Mouse (Mus musculus) CH12.LX (cell line): ENCODE data around the gene Katna1.

ENCODE experiments used
- BHLHE40 ChIP-seq: IDR thresholded peaks from 2 replicates; pipeline ENCODE4 v1.6.1; 2011; ENCODE audit warnings: mild to moderate bottlenecking, low read depth, low read length, improper control_type of control experiment
- CTCF ChIP-seq, 2 experiments: IDR thresholded peaks in 1 of 2; conservative IDR thresholded peaks in 1 of 2; 2 replicates each; pipeline ENCODE4 v1.5.1; 2011 to 2012; ENCODE audit warnings: low read depth in 2 of 2, low read length in 2 of 2, improper control_type of control experiment in 1 of 2, inconsistent platforms in 1 of 2, mild to moderate bottlenecking in 1 of 2, moderate library complexity in 1 of 2
- ELF1 ChIP-seq: IDR thresholded peaks from 2 replicates; pipeline ENCODE4 v1.6.1; 2014; ENCODE audit warnings: low read depth, mild to moderate bottlenecking, inconsistent platforms, low read length, improper control_type of control experiment
- EP300 ChIP-seq: IDR thresholded peaks from 2 replicates; pipeline ENCODE4 v1.6.1; 2011; ENCODE audit warnings: low read length, improper control_type of control experiment
- MEF2A ChIP-seq: IDR thresholded peaks from 2 replicates; pipeline ENCODE4 v1.6.1; 2014; ENCODE audit warnings: low read depth, mild to moderate bottlenecking, inconsistent platforms, low read length, improper control_type of control experiment, borderline replicate concordance
- MXI1 ChIP-seq: IDR thresholded peaks from 2 replicates; pipeline ENCODE4 v1.6.1; 2011; ENCODE audit warnings: mild to moderate bottlenecking, low read depth, low read length, improper control_type of control experiment
- MYC ChIP-seq: IDR thresholded peaks from 2 replicates; pipeline ENCODE4 v1.6.1; 2011; ENCODE audit warnings: low read depth, mild to moderate bottlenecking, improper control_type of control experiment, low read length
- NRF1 ChIP-seq: IDR thresholded peaks from 2 replicates; pipeline ENCODE4 v1.6.1; 2014; ENCODE audit warnings: low read depth, mild to moderate bottlenecking, inconsistent platforms, low read length, improper control_type of control experiment, moderate library complexity
- POLR2A ChIP-seq: IDR thresholded peaks from 2 replicates; pipeline ENCODE4 v1.6.1; 2011; ENCODE audit warnings: low read depth, mild to moderate bottlenecking, improper control_type of control experiment, low read length

GRCm38 (mm10) chr10:7772346-7772745, 46.5 kb downstream of the Katna1 start:
- no peak for TF ChIP-seq BHLHE40
- no peak for TF ChIP-seq MYC
- no peak for TF ChIP-seq POLR2A
- no peak for TF ChIP-seq CTCF (conservative IDR thresholded peaks at IDR 0.05 in 1 of 2, IDR thresholded peaks at IDR 0.05 in 1 of 2; ENCODE audit: low read depth in 2 of 2, low read length in 2 of 2)
- TF ChIP-seq ELF1 = no peak
- TF ChIP-seq NRF1 = no peak
- TF ChIP-seq MXI1 = no peak
- no peak for TF ChIP-seq MEF2A
- no peak for TF ChIP-seq EP300
